Comparison of ENCODE assay signal across 13 mouse cellular contexts in genomic region chr9:56230906-56231305, GRCm38 (mm10).
"Had no signal": no experiment of that assay in that cellular context is flagged by ENCODE, and none has a peak within 500 bp of the region (broad histone marks: within the 10 kb centered on the region; RNA-seq: fewer than 3 reads in every experiment).

No protein-coding gene starts in this region.

- ATAC-seq: lung, postnatal 0 days; midbrain, embryonic 16.5 days had no signal

- H3K4me3 ChIP-seq: left cerebral cortex, adult 2 months; limb, embryonic 10.5 days; liver, embryonic 15.5 days; midbrain, embryonic 10.5 days; neural tube, embryonic 13.5 days had no signal

- DNase-seq: kidney, postnatal 25 days; lung, adult 2 months; lung, postnatal 36 days; right cerebral cortex, postnatal 14 days; thymus, postnatal 36 days had no signal

- H3K4me1 ChIP-seq: neural tube, embryonic 13.5 days had no signal

- H3K9ac ChIP-seq: liver, embryonic 15.5 days; neural tube, embryonic 13.5 days had no signal

- H3K4me2 ChIP-seq: liver, embryonic 11.5 days; liver, embryonic 15.5 days; neural tube, embryonic 13.5 days had no signal

- H3K27ac ChIP-seq: left cerebral cortex, adult 2 months; limb, embryonic 10.5 days; liver, embryonic 15.5 days; midbrain, embryonic 10.5 days; neural tube, embryonic 13.5 days had no signal

- H3K9me3 ChIP-seq: limb, embryonic 10.5 days; liver, embryonic 15.5 days; midbrain, embryonic 10.5 days; neural tube, embryonic 13.5 days had no signal

- H3K27me3 ChIP-seq: liver, embryonic 15.5 days; neural tube, embryonic 13.5 days had no signal
